11 mouse cellular contexts compared by ENCODE assay signal in genomic region chr12:112210622-112211021, GRCm38 (mm10).
DNase-seq lines count a peak whose midpoint lies in the region; ATAC-seq and TF ChIP-seq lines count a peak whose summit lies in the region.
"Had no signal": no experiment of that assay in that cellular context is flagged by ENCODE, and none has a peak within 500 bp of the region (broad histone marks: within the 10 kb centered on the region; RNA-seq: fewer than 3 reads in every experiment).

No protein-coding gene starts in this region.

- TF ChIP-seq CTCF in forebrain, postnatal 0 days (IDR thresholded peaks at IDR 0.05; ENCODE audit: low read depth): no peak

- peak; percentile 77 for DNase-seq in retina, postnatal 1 day
- DNase-seq in retina, embryonic 14.5 days (ENCODE audit: low spot score): no peak
- peak; percentile 49 for DNase-seq in forebrain, postnatal 0 days
- no peak for DNase-seq in limb, embryonic 10.5 days (ENCODE audit: low spot score)
- DNase-seq in kidney, postnatal 14 days: no peak
- no peak for DNase-seq in gastrocnemius, postnatal 4 days (ENCODE audit: low spot score in 2 of 2)
- no peak for DNase-seq in ovary, postnatal 10 days (ENCODE audit: low spot score)
- DNase-seq: adrenal gland, postnatal 10 days; liver, postnatal 0 days had no signal

- peaks cover 6% of the 10 kb centered on the region; the same call in 1 of the 2 replicates for H3K4me1 ChIP-seq in forebrain, postnatal 0 days (ENCODE audit: insufficient read depth)
- peaks cover 50% of the 10 kb centered on the region for H3K4me1 ChIP-seq in limb, embryonic 10.5 days
- H3K4me1 ChIP-seq in neural tube, embryonic 12.5 days: peaks cover 28% of the 10 kb centered on the region

- 0 out of 2 replicates have a peak overlapping the region, but pooled peaks have one; percentile 15 for H3K27ac ChIP-seq in forebrain, postnatal 0 days (ENCODE audit: low read depth, low read length)
- peak overlapping the region; percentile 54; the same call in 1 of the 2 replicates for H3K27ac ChIP-seq in limb, embryonic 10.5 days
- H3K27ac ChIP-seq in neural tube, embryonic 12.5 days: no peak overlapping the region
- H3K27ac ChIP-seq: kidney, postnatal 0 days had no signal

- WGBS in forebrain, postnatal 0 days: 8% methylated on average over 11 of the region's 13 CpGs
- 62% methylated on average over 13 of the region's 13 CpGs for whole genome bisulfite sequencing in limb, embryonic 10.5 days
- WGBS in neural tube, embryonic 12.5 days: 20% methylated on average over 11 of the region's 13 CpGs

- no peaks in the 10 kb centered on the region for H3K27me3 ChIP-seq in forebrain, postnatal 0 days (ENCODE audit: insufficient read depth, low read length)
- H3K27me3 ChIP-seq in limb, embryonic 10.5 days (ENCODE audit: low read depth, poor library complexity, severe bottlenecking): peaks cover 28% of the 10 kb centered on the region
- peaks cover 20% of the 10 kb centered on the region; the same call in 1 of the 2 replicates for H3K27me3 ChIP-seq in neural tube, embryonic 12.5 days (replicated peaks)

- H3K9me3 ChIP-seq in forebrain, postnatal 0 days (ENCODE audit: low read length): no peaks in the 10 kb centered on the region
- no peaks in the 10 kb centered on the region for H3K9me3 ChIP-seq in limb, embryonic 10.5 days (replicated peaks)
- H3K9me3 ChIP-seq in neural tube, embryonic 12.5 days: no peaks in the 10 kb centered on the region

- peak; percentile 69 for ATAC-seq in forebrain, postnatal 0 days
- ATAC-seq in neural tube, embryonic 12.5 days (ENCODE audit: low FRiP score, low read depth): peak; percentile 76
- ATAC-seq: liver, postnatal 0 days had no signal

- H3K9ac ChIP-seq in forebrain, postnatal 0 days: no peak overlapping the region
- no peak overlapping the region for H3K9ac ChIP-seq in neural tube, embryonic 12.5 days
- H3K9ac ChIP-seq: liver, postnatal 0 days had no signal

- H3K4me3 ChIP-seq in forebrain, postnatal 0 days (ENCODE audit: low read depth, low read length): no peak overlapping the region
- no peak overlapping the region for H3K4me3 ChIP-seq in limb, embryonic 10.5 days
- no peak overlapping the region for H3K4me3 ChIP-seq in neural tube, embryonic 12.5 days

- no peaks in the 10 kb centered on the region for H3K36me3 ChIP-seq in forebrain, postnatal 0 days (ENCODE audit: insufficient read depth)
- H3K36me3 ChIP-seq in limb, embryonic 10.5 days: no peaks in the 10 kb centered on the region
- H3K36me3 ChIP-seq in neural tube, embryonic 12.5 days: no peaks in the 10 kb centered on the region

- no peak overlapping the region for H3K4me2 ChIP-seq in forebrain, postnatal 0 days (ENCODE audit: low read depth)
- H3K4me2 ChIP-seq in neural tube, embryonic 12.5 days (replicated peaks): no peak overlapping the region

Comparison
In these comparisons a context has a peak if more than half of its experiments do, and no peak if none do; other contexts are left out.
1. DNase-seq: peak in retina, postnatal 1 day (single experiment) and forebrain, postnatal 0 days (single experiment); none in retina, embryonic 14.5 days (single experiment), limb, embryonic 10.5 days (single experiment), kidney, postnatal 14 days (single experiment), gastrocnemius, postnatal 4 days (0 of 2) and ovary, postnatal 10 days (single experiment).